Mouse (Mus musculus): ENCODE measurements at regions not wholly inside any gene's neighbourhood (a gene's known extent, or its start where the extent isn't known, plus 50 kb on each side); places are given as distances from the start of the nearest gene placed in this dataset.

DNA sequence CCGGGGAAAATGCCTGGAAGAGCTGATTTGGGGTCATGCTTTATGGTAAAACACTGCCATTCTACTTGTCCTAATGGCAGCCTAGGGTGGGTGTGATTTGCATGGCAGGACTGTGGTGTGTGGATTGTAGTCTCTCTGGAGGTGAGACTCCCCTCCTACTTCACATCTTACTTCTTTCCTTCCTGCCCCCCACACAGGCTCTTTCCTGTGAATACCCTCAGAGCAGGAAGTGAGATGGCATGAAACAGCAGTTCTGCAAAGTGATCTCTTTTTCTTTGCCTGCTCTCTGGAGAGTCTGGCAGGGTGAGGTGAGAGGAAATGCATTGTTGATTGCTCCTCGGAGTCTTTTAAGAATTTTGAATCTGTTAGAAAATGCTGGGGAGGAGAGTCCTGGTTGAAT, 104.7 kb upstream of the Mamld1 start:
- Histone ChIP-seq H3K27ac (ENCODE audit: low read length) (no peak overlapping the region), H3K36me3 (ENCODE audit: insufficient read depth, low read length) (no peaks in the 10 kb centered on the region), H3K4me2 (replicated peaks; ENCODE audit: low read depth, low read length) (no peak overlapping the region), H3K9ac (replicated peaks; ENCODE audit: low read length) (no peak overlapping the region), H3K4me3 (ENCODE audit: low read length) (no peak overlapping the region), H3K4me1 (ENCODE audit: insufficient read depth, low read length) (no peaks in the 10 kb centered on the region), H3K27me3 (ENCODE audit: insufficient read depth, low read length) (peaks cover 5% of the 10 kb centered on the region; the same call in 1 of the 2 replicates), H3K9me3 (ENCODE audit: low read length) (no peaks in the 10 kb centered on the region)
- ATAC-seq (ENCODE audit: low FRiP score, low TSS enrichment): no peak
- WGBS: 50% methylated on average over 2 of the region's 2 CpGs

DNA sequence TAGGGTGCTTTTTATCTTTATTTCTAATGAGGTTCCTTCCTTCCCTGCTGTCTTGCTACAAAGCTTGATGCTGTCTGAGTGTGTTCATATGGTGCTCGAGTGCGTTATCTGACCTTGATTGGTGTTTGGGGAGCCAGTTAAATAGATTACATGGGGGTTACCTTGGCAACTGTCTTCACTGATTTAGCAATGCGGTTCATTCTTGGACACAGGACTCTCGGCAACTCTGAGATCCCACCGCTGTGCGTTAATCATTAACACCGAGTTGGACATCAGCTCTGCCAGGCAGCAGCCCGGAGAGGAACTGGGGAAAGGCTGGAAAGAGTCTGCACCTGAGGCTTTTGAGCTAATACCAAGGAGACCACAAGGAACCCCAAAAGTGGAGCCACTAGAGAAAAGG, 104.0 kb upstream of the Mamld1 start:
- Histone ChIP-seq H3K36me3 (ENCODE audit: insufficient read depth, low read length) (no peaks in the 10 kb centered on the region), H3K4me1 (ENCODE audit: insufficient read depth, low read length) (no peaks in the 10 kb centered on the region), H3K9ac (replicated peaks; ENCODE audit: low read length) (no peak overlapping the region), H3K4me3 (ENCODE audit: low read length) (no peak overlapping the region), H3K4me2 (replicated peaks; ENCODE audit: low read depth, low read length) (no peak overlapping the region), H3K27ac (ENCODE audit: low read length) (no peak overlapping the region), H3K9me3 (ENCODE audit: low read length) (no peaks in the 10 kb centered on the region), H3K27me3 (ENCODE audit: insufficient read depth, low read length) (peaks cover 5% of the 10 kb centered on the region; the same call in 1 of the 2 replicates)
- ATAC-seq (ENCODE audit: low FRiP score, low TSS enrichment): peak; percentile 76; the same call in 1 of the 2 replicates
- 67% methylated on average over 8 of the region's 8 CpGs for WGBS

DNA sequence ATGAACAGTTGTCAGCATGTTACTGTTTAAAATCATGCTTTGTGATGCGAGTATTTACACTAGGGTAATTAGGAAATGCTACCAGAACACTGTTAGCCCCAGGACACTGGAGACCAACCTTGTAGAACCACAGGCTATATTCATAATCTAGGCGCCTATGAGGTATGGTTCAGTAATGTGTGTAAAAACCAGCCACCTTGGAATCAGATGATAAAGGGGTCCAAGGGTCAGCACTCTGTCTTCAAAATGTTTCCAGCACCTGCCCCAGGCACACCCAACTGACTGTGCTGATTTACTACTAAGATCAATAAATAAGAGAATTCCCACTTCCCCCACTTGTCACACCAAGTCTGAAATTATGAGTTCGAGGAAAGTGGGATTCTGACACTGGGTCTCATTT, 100.8 kb upstream of the Mamld1 start:
- H3K4me2 ChIP-seq (replicated peaks; ENCODE audit: low read depth, low read length): no peak overlapping the region
- H3K27me3 ChIP-seq (ENCODE audit: insufficient read depth, low read length): peaks cover 5% of the 10 kb centered on the region; the same call in 1 of the 2 replicates
- no peaks in the 10 kb centered on the region for H3K36me3 ChIP-seq (ENCODE audit: insufficient read depth, low read length)
- no peaks in the 10 kb centered on the region for H3K4me1 ChIP-seq (ENCODE audit: insufficient read depth, low read length)
- no peaks in the 10 kb centered on the region for H3K9me3 ChIP-seq (ENCODE audit: low read length)
- H3K27ac ChIP-seq (ENCODE audit: low read length): no peak overlapping the region
- no peak for ATAC-seq (ENCODE audit: low FRiP score, low TSS enrichment)
- H3K9ac ChIP-seq (replicated peaks; ENCODE audit: low read length): no peak overlapping the region
- 73% methylated on average over 3 of the region's 3 CpGs for WGBS
- H3K4me3 ChIP-seq (ENCODE audit: low read length): no peak overlapping the region

DNA sequence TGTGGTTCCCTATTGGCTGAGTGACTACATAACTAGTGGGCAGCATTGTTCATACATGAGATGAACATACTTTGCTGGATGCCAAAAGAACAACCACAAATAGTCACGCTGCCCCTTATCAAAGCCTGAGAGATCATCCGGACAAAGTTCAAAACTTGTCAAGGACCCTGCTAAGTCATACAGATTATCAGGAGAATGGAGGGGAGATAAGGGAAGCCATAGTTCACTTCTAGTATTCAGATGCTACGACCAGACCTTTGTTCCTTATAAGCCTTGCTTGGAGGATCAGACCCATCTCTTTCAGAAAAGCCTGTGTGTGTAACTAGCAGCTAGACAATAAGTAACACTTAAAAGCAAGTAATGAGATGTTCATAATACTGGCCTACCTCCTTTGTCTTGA, 97.0 kb upstream of the Mamld1 start:
- no peak overlapping the region for H3K4me3 ChIP-seq (ENCODE audit: low read length)

More for the DNA sequence above, 97.0 kb upstream of the Mamld1 start:
- ATAC-seq (ENCODE audit: low FRiP score, low TSS enrichment): no peak
- WGBS: 83% methylated on average over 3 of the region's 3 CpGs
- Histone ChIP-seq H3K4me2 (replicated peaks; ENCODE audit: low read depth, low read length) (no peak overlapping the region), H3K4me1 (ENCODE audit: insufficient read depth, low read length) (no peaks in the 10 kb centered on the region), H3K27me3 (ENCODE audit: insufficient read depth, low read length) (peaks cover 5% of the 10 kb centered on the region; the same call in 1 of the 2 replicates), H3K36me3 (ENCODE audit: insufficient read depth, low read length) (no peaks in the 10 kb centered on the region), H3K9me3 (ENCODE audit: low read length) (no peaks in the 10 kb centered on the region), H3K27ac (ENCODE audit: low read length) (no peak overlapping the region), H3K9ac (replicated peaks; ENCODE audit: low read length) (no peak overlapping the region)
